Mouse (Mus musculus): ENCODE results near the gene Klk1b11. TPM values are rescaled to one million over a fixed set of nuclear protein-coding genes. Genes with fewer than 3 reads are reported as not detected.

Gene Klk1b11
- polyA plus RNA-seq (2012; rRNA removed), result not detected in 2 replicates

GRCm38 (mm10) chr7:43995577-43995976, at the start of gene Klk1b11:
Klk1b11 (plus strand) TSS chr7:43995877.

DNA sequence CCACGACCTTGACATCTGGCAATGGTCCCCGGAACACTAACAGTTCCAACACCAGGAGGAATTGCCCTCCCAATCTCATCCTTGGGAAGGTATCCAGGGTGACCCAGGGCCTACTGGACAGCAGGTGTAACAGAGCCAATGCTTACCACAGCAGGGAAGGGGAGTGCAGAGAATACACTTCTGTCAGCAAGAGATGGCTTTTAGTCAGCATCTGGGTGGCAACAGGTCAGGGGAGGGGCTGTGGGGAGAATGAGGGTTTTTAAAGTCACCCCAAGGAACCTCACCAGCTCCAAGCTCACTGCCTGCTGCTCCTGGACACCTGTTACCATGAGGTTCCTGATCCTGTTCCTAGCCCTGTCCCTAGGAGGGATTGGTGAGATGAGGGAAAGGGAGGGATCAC, 45.3 kb upstream of the Klk1b11 start, which contains the start of gene Klk1b8:
Klk1b8 (plus strand) TSS at position 301 of the 400 bp plus-strand sequence.

GRCm38 (mm10) chr7:43966451-43966850, 29.2 kb upstream of the Klk1b11 start, which contains the start of gene Klk1b1:
Klk1b1 (plus strand) TSS chr7:43966751.

DNA sequence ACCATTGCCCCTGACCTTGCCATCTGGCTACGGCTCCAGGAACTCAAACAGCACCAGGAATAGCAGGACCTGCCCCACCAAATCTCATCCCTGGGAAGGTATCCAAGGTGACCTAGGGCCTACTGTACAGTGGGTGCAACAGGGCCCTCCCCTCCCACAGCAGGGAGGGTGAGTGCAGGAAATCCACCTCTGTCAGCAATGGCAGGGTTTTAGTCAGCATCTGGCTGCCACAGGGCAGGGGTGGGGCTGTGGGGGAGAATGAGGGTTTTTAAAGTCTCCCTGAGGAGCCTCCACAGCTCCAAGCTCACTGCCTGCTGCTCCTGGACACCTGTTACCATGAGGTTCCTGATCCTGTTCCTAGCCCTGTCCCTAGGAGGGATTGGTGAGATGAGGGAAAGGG, 19.9 kb upstream of the Klk1b11 start, which contains the start of gene Klk1b9:
Klk1b9 (plus strand) TSS at position 301 of the 400 bp plus-strand sequence.

DNA sequence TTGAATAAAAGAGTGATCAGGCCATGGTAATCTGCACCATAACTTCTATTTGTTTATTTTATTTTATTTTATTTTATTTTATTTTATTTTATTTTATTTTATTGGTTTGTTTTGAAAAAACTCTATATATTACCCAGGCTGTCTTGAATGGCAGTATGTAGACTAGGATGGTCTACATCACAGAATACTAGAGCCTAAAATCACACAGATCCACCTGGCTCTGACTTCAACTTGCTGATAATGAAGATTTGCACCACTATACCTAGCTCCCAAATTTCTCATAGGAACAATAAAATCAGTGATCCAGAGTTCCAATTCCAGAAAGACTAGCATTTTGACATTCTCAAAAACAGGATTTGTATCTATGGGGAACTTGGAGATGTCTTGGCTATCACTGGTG, 16.2 kb downstream of the Klk1b11 start, which contains the start of gene Klk1b26:
Klk1b26 (plus strand) TSS at position 301 of the 400 bp plus-strand sequence.

Other genes with a start within 250 kb of the Klk1b11 start
- not detected in 2 replicates for gene Klk12, start 227.0 kb upstream of the Klk1b11 start, polyA plus RNA-seq (2012; rRNA removed)
- gene Klk11, start 221.3 kb upstream of the Klk1b11 start, polyA plus RNA-seq (2012; rRNA removed), result 0.23 TPM in 1 of 2 replicates, not detected in the other
- 0.15 and 0.91 TPM in 2 replicates for gene Klk10, start 214.8 kb upstream of the Klk1b11 start, polyA plus RNA-seq (2012; rRNA removed)
- 0.09 TPM in 1 of 2 replicates, not detected in the other for gene Klk9, start 204.0 kb upstream of the Klk1b11 start, polyA plus RNA-seq (2012; rRNA removed)
- 5.6 and 7.1 TPM in 2 replicates for gene Klk8, start 198.3 kb upstream of the Klk1b11 start, polyA plus RNA-seq (2012; rRNA removed)
- gene Klk7, start 184.6 kb upstream of the Klk1b11 start, polyA plus RNA-seq (2012; rRNA removed), result 0.04 and 0.05 TPM in 2 replicates
- gene Klk6, start 171.4 kb upstream of the Klk1b11 start, polyA plus RNA-seq (2012; rRNA removed), result not detected in 2 replicates
- gene Klk5, start 153.9 kb upstream of the Klk1b11 start, polyA plus RNA-seq (2012; rRNA removed), result not detected in 2 replicates
- gene Klk4, start 114.7 kb upstream of the Klk1b11 start, polyA plus RNA-seq (2012; rRNA removed), result 0.33 and 0.58 TPM in 2 replicates
- not detected in 2 replicates for gene Klk15, start 62.1 kb upstream of the Klk1b11 start, polyA plus RNA-seq (2012; rRNA removed)
- not detected in 2 replicates for gene Klk1b8, start 45.2 kb upstream of the Klk1b11 start, polyA plus RNA-seq (2012; rRNA removed)
- not detected in 2 replicates for gene Klk1b1, start 29.1 kb upstream of the Klk1b11 start, polyA plus RNA-seq (2012; rRNA removed)
- gene Klk1b9, start 19.8 kb upstream of the Klk1b11 start, polyA plus RNA-seq (2012; rRNA removed), result not detected in 2 replicates
- 0.06 TPM in 1 of 2 replicates, not detected in the other for gene Klk1b26, start 16.3 kb downstream of the Klk1b11 start, polyA plus RNA-seq (2012; rRNA removed)
- gene Klk1b27, start 56.4 kb downstream of the Klk1b11 start, polyA plus RNA-seq (2012; rRNA removed), result not detected in 2 replicates
- gene Klk1b21, start 106.5 kb downstream of the Klk1b11 start, polyA plus RNA-seq (2012; rRNA removed), result not detected in 2 replicates
- not detected in 2 replicates for gene Klk1b22, start 116.8 kb downstream of the Klk1b11 start, polyA plus RNA-seq (2012; rRNA removed)
- gene Klk1b16, start 140.9 kb downstream of the Klk1b11 start, polyA plus RNA-seq (2012; rRNA removed), result not detected in 2 replicates
- gene Klk1b24, start 192.4 kb downstream of the Klk1b11 start, polyA plus RNA-seq (2012; rRNA removed), result 0.09 TPM in 1 of 2 replicates, not detected in the other
- gene Klk1b3, start 202.3 kb downstream of the Klk1b11 start, polyA plus RNA-seq (2012; rRNA removed), result not detected in 2 replicates
- not detected in 2 replicates for gene Klk1b4, start 211.6 kb downstream of the Klk1b11 start, polyA plus RNA-seq (2012; rRNA removed)
- not detected in 2 replicates for gene Klk1b5, start 220.1 kb downstream of the Klk1b11 start, polyA plus RNA-seq (2012; rRNA removed)
- not detected in 2 replicates for gene Klk1, start 229.5 kb downstream of the Klk1b11 start, polyA plus RNA-seq (2012; rRNA removed)
- gene Gm36864, start 240.3 kb downstream of the Klk1b11 start, polyA plus RNA-seq (2012; rRNA removed), result not detected in 2 replicates

Data from central nervous system, embryonic 14 days (tissue).